Mouse (Mus musculus) megakaryocyte, embryonic 14.5 days (primary cell): ENCODE results near the gene Zfand3.

ENCODE experiments used
- FLI1 ChIP-seq: IDR thresholded peaks from 2 replicates; pipeline ENCODE4 v1.6.1; 2012; ENCODE audit warnings: low read length, inconsistent platforms, mixed read lengths
- GATA1 ChIP-seq: IDR thresholded peaks from 3 replicates; pipeline ENCODE4 v1.6.1; 2012; ENCODE audit warnings: mixed read lengths, low read length, inconsistent platforms, borderline replicate concordance

- no peak for TF ChIP-seq GATA1
- no peak for TF ChIP-seq FLI1
Observed at GRCm38 (mm10) chr17:30032796-30033195, 28.3 kb downstream of the Zfand3 start.
